Mouse (Mus musculus) 3T3-L1 (cell line): ENCODE results near the gene Atp6v0a1.
A peak's percentile ranks its signal among the peaks of the same experiment; 100 is the strongest.

Experiments used
- DNase-seq: peaks from one replicate; pipeline ENCODE4 v3.0.0-alpha.2; 2015; ENCODE audit warnings: low read depth, low spot score

Atp6v0a1 gene

GRCm38 (mm10) chr11:101084811-101085210 lies 75.6 kb downstream of the Atp6v0a1 start:
- no peak for DNase-seq

GRCm38 (mm10) chr11:101085617-101086322 lies 76.5 kb downstream of the Atp6v0a1 start:
- DNase-seq: no peak

GRCm38 (mm10) chr11:101086323-101086674 lies 77.0 kb downstream of the Atp6v0a1 start:
- peak; percentile 16 for DNase-seq

GRCm38 (mm10) chr11:101086756-101087681 lies 77.8 kb downstream of the Atp6v0a1 start, which contains the start of gene Mlx:
Gene Mlx, plus strand, starts transcription at chr11:101087277.
- peak; percentile 97 for DNase-seq

GRCm38 (mm10) chr11:101087682-101088055 lies 78.4 kb downstream of the Atp6v0a1 start:
- peak; percentile 36 for DNase-seq

- DNase-seq: peak; percentile 65
Measured at GRCm38 (mm10) chr11:101089931-101090330, 80.7 kb downstream of the Atp6v0a1 start.

- DNase-seq: no peak
Measured at GRCm38 (mm10) chr11:101094930-101095313, 85.7 kb downstream of the Atp6v0a1 start.

- DNase-seq: peak; percentile 97
Measured at GRCm38 (mm10) chr11:101095314-101096024, 86.2 kb downstream of the Atp6v0a1 start, which contains the start of gene Psmc3ip. Gene Psmc3ip, minus strand, starts transcription at chr11:101095436.

- no peak for DNase-seq
Measured at GRCm38 (mm10) chr11:101098231-101098630, 89.0 kb downstream of the Atp6v0a1 start.

- DNase-seq: no peak
Measured at GRCm38 (mm10) chr11:101103011-101103410, 93.8 kb downstream of the Atp6v0a1 start.

GRCm38 (mm10) chr11:101109351-101109750 lies 100.1 kb downstream of the Atp6v0a1 start:
- DNase-seq: no peak

GRCm38 (mm10) chr11:101110708-101111107 lies 101.5 kb downstream of the Atp6v0a1 start:
- no peak for DNase-seq

GRCm38 (mm10) chr11:101111178-101111577 lies 101.9 kb downstream of the Atp6v0a1 start:
- peak; percentile 20 for DNase-seq

GRCm38 (mm10) chr11:101112186-101112585 lies 102.9 kb downstream of the Atp6v0a1 start:
- no peak for DNase-seq
